Mouse (Mus musculus) c-Kit-negative CD71-positive TER-119-positive erythroid progenitor cells, embryonic 14.5 days (primary cell): ENCODE measurements around the gene Dazap2.
"Not testable (repeated sequence)": the region's sequence is repeated elsewhere in the genome, so short reads cannot be mapped to it uniquely, and the experiment has no call there.

Source experiments
- DNase-seq: peaks from one replicate; pipeline ENCODE4 v3.0.0-alpha.2; 2013; ENCODE audit warnings: low read depth, low spot score

Dazap2 gene

DNA sequence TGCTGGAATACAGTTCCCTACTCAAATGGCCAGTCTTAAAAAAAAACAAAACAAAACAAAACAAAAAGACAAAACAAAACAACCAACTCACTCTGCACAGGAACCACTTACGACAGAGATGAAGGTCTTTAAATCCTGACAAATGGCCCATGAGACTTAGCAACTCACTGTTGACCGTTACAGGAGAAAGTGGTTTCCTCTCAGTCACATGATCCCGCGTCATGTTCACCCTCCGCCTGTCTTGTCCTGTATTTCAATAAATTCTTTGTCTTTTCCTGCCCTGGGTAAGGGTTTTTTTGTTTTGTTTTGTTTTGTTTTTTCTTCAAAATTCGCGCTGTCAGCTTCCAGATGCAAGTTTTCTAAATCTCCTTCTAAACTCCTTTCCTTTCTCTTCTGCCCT is 3.2 kb upstream of the Dazap2 start:
- no peak for DNase-seq

DNA sequence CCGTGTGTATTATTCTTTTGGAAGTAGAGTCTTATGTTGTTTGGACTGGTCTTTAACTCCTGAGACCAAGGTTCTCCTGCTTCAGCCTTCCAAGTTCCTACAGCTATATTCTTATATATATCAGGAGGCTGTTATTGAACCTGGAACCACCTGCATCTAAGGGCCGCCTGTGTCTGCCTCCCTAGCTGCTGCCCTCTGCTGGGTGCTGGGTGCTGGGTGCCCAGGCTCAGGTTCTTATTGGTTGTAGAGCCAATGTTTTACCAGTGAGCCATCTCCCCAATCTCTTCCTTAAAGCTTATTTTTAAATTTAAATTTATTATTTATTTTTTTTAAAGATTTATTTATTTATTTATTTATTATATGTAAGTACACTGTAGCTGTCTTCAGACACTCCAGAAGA is 2.7 kb upstream of the Dazap2 start:
- DNase-seq = no peak

DNA sequence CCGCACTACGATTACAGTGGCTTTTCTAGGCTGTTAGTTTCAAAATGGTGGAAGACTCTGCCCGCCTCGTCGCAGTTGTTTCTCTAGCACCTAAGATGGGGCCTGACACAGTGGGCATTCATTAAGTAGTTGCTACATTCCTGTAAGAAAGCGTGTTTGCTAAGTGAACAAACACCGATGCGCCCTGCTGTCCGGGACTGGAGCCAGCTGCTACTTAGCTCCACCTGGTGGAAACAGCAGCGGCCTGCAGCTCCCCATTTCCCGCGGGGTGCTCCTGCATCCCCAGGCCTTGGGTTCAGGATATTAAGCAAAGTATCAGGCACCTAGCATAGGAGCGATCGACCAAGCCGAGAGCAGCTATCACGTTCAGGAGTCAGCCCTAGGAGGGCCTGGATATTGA is 1.6 kb upstream of the Dazap2 start:
- DNase-seq = peak; percentile 66

DNA sequence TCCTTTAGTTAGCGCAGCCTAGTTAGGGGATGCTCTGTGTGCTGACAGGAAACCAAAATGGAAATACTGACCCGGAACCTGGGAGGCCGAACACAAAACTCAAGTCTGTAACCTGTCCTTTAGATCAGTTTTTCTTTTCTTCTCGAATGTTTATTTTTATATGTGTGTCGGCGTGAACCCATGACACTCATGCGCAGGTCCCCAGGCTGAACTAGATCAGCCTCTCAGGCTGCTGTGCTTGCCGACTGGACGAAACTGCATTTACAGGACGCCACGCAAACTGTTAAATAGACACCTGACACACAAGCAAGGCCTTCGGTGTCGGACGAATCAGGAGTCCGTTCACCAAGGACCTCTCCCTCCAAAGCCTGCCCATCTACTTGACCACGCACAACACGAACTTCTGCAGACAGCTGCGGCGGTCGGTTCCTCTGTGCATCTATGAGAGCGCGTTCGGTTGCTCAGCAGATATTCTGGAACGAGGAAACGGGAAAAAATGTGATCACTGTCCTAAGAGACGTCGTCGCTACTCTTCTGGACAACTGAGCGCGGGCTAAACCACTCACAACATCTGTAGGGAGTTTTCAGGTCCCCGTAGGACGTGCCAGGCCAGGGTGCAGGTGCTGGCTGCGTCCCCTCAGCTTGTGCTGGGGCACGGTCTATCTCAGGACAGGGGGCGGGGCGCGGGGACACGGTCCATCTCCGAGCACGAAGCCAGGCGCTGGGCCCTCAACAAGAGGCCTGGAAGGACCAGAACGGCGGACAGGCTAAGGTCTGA is 742 bp upstream of the Dazap2 start:
- no peak for DNase-seq

DNA sequence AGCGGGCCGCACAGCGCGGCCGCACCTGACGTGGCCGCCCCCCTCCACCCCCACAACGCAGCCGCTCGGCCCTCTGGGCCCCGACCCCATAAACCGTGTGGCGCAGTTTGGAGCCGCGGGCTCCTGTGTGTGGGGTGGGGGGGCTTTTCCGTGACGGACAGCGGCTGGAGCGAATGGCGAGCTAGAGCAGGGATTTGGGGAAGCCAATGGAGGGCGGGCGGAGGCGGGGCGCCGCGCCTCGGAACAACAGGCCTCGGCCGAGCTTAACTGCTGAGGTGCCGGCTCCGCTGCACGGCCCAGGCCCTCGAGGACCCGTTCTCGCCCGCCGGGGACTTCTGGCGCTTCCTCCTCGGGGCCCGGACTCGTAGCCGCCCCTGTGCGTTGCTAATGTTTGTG is 674 bp downstream of the Dazap2 start:
- peak; percentile 74 for DNase-seq

DNA sequence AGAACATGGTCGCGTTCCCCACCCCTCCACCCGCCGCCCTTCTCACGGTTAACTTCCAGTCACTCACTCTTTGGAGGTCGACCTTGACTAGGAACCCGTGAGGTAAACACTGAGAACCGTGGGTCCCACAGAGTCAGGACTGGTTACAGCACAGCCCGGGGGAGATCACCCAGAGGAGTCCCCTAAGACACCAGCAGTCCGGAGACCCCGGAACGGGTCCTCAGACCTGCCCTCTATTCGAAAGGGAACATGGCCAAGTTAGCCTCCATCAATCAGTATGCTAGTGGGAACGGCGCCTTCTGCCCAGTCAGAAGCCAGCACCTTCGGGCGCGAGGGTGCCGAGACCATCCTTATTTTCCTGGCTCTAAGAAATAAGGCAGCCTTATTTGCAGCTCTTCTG is 1.1 kb downstream of the Dazap2 start:
- no peak for DNase-seq

DNA sequence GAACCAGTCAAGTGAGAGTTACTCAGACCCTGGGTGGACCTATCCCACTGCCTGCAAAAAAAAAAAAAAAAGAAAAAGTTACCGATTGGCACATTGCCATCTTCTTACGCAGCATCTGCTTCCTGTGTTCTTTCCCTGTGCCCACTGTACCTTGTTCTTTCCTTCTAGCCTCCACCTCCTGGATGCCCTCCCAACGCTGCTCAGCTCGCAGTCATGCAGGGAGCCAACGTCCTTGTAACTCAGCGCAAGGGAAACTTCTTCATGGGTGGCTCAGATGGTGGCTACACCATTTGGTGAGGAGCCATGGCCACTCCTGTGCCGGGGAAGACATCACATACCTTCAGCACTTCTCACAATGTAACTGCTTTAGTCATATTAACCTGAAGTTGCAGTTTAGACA is 4.1 kb downstream of the Dazap2 start:
- no peak for DNase-seq

DNA sequence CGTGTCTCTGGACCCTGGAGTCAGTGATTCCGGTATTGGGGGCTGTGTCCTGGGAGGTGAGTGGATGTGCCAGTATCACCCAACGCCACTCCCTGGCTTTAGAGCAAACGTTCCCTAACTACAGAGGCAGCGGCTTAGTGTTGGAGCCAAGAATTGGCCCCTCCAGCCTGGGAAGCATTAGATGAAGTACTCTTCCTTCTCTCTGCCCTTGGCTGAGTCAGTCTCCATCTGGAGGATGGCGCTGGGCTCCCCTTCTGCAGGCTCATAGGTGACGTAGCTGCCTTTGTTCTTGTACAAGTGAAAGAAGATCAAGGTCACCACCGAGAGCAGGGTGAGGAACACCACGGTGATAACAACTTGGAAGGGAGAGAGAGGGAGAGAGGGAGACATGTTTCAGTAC is 6.5 kb downstream of the Dazap2 start:
- DNase-seq = not testable (repeated sequence)

DNA sequence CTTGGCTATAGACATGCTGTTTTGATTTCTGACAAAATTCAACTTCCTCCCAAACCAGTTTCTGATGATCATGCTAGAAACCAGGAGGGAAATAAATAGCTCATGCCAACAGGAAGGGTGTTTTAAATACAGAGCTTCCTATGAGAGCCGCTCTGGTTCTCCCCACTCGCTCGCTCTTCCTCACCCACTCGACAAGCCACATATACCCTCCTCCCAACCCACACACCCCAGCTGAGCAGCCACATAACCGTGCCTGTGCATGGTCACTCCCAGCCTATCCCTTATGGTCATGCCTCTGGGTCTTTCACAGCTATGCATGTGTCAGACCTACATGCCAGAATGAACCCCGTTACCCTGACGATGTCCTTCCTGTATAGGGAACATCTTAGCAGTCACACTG is 7.0 kb downstream of the Dazap2 start:
- no peak for DNase-seq

DNA sequence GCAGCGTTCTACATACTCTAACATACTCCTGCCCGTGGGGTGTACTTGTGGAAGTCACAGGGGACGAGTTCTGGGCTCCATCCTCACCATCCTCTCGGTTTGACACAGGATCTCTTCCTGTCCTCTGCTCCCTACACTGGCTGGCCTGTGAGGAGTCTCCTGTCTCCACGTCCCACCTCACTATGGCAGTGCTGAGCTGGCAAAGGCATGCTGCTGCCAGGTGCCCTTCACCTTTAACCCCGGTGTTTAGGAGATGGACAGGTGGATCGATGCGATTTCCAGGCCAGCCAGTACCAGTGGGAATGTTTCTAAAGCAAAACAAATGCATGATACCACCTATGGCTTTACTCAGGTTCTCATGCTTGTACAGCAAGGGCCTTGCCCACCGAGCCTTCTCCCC is 8.6 kb downstream of the Dazap2 start:
- DNase-seq = no peak

DNA sequence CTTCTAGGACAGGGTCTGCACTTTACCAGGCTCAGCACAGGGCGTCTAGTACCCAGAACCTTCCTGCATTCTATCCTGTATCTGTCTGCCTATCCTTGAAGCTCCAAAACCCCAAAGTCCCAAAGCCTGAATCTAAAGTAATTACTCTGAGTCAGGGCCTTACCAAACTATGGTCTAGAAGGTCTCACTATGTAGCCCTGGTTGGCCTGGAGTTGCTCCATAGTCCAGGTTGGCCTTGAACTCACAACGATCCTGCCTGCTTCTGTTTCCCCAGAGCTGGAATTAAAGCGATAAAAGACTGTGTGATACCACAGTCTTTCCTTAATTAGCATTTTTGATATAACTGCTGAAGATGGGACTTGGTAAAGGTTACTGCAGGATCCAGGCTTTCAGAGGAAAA is 9.3 kb downstream of the Dazap2 start:
- no peak for DNase-seq

DNA sequence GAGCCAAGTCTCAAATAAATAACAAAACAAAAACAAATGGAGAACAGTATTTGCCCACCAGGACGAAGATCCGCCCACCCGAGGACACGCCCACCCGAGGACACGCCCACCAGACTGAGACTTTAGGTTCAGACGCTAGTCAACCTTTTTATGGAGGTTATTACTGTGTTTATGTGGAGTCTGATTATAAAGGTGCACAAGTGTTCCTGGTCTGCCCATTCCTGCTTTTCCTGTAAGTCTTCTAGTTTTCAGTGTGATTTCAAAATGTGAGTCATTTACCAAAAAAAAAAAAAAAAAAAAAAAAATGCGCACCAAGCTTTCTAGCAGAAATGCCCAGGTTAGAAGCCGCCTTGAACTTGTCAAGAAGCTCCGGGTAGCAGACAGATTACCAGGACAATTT is 12.1 kb downstream of the Dazap2 start:
- no peak for DNase-seq

DNA sequence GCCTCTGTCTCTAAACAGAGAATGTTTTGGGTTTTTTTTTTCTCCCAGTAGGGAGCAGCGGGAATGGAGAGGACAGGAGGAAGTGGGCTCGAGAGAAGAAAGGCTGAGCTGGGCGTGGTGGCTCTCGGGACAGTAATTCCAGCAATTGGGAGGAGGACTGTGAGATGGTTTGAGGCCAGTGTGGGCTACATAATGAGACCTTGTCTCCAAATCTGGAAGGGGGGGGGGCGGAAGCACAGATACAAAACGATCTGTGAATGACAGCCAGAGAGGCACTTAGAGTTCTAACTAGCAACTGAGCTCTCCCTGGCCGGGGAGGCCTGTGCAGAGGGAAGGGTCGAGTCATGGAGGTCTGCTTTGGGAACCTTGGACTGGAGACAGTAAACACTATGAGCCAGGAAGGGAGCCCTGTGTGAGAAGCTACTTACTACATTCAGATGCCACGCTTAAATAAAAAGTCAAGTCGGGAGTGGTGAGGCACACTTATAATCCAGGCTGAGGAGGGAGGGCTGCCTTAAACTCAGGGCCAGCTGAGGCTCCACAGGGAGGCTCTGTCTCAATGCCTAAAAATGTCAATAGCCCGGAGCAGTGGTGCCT is 12.7 kb downstream of the Dazap2 start:
- no peak for DNase-seq

DNA sequence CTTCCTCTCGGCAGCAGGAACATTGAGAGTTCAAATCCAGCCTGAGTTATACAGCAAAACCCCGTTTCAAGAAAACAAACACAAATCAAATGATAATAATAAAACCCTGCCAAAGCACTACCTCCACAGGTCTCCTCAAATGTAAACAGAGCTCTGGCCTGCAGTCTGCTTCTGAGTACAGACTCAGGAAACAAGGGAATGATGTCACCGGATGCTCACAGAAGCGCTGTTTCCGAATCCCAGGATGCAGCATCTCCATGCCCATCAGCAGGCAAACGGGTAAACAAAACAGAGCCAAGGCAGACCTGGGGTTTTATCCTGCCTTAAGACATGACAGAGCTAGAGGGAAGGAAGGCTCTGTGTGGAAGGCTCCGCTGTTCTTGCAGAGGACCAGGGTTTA is 13.6 kb downstream of the Dazap2 start:
- DNase-seq = no peak

DNA sequence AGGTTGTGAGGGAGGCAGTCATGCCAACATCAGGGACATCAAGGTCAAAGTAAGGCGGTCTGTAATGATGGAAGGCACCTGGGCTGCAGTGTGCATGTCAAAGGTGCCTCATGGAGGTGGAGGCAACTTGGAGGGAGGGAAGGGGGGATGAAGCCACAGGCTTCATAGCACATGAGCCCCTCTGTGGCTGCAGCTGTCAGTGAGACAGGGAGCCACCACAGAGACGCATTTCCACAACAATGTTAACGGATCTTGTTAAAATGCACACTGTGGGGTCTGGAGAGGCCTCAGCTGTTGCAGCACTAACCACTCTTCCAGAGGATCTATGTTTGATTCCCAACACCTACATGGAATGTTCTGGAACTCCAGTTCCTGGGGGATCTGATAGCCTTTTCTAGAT is 15.0 kb downstream of the Dazap2 start:
- no peak for DNase-seq

DNA sequence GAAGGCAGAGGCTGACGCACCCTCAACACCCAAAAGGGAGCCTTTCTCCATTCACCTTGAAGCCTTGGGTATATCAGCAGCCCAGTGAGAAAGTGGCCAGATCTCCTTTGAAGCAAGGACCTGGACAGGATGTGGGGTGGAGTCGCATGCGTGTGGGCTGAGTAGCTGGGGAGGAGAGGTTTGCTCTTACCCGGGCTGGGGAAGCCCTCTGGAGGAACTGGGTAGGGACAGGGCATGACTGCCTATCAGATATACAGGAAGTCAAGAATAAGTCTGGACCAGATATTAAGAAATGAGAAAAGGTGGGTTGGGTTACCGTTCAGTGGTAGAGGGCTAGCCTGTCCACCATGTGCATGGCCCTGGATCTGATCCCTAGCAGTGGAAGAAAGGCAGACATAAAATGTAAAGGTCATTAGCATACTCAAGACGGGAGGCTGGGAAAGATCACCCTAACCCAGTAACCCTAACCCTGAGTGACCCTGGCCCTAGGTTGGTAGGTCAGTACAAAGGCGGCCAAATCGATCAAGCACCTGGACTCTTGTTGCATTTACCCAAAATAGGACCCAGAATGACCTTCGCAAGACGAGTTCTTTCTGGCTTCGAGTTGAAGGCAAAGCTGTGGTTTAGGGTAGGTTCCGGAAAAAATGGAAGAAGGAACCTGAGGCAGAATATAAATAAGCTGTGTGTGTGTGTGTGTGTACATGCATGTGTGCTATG is 16.5 kb downstream of the Dazap2 start:
- DNase-seq = no peak

DNA sequence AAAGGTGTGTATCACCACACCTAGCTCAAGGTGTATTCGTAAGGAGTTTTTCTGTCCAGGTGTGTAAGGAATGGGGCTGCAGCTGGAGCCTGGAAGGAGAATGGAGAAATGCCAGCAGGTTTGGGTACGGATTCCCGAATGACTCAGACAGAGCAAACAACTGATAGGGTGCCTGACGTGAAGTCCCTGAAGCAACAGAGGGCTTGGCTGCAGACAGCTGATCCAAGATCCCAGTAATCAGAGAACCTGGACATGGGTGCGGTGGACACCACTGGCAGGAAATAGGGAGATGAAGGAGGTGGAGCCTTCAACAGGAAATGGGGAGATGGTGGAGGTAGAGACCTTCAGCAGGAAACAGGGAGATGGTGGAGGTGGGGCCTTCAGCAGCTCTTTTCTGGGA is 17.2 kb downstream of the Dazap2 start:
- no peak for DNase-seq

DNA sequence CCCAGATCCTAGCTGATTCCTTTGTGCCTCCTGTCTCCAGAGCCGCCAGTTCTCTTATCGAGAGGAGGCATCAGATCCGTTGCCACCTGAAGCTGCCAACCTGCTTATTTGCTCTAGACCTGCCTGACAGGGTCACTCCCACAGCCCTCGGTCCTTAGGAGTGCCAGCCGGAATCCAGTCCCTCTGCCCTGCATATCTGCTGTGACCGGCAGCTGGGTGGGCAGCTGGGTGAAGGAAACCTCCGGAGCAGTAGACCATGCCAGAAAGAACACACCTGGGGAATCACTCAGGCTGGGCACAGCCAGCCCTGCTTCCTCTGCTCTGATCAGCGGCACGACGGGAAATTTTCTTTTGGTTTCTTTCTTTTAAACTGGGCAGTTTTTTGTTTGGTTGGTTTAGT is 18.2 kb downstream of the Dazap2 start:
- no peak for DNase-seq

DNA sequence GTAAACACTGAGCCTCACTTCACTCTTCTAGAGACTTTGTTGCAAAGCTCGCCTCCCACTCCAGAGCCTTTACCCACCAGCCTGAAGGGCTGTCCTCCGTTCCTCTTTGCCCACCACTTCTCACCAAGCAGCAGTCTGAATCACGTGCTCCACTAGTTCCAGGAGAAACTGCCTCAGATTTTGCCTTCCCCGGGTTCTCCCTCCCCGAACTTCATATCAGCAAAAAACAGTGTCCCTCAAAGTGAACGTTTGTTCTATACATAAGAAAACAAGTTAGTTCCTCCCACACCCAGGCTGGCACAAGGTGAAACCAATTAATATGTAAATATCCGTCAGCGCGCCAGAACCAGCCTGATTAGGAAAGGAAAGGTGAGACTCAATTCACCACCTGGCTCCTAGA is 20.1 kb downstream of the Dazap2 start:
- DNase-seq = no peak

DNA sequence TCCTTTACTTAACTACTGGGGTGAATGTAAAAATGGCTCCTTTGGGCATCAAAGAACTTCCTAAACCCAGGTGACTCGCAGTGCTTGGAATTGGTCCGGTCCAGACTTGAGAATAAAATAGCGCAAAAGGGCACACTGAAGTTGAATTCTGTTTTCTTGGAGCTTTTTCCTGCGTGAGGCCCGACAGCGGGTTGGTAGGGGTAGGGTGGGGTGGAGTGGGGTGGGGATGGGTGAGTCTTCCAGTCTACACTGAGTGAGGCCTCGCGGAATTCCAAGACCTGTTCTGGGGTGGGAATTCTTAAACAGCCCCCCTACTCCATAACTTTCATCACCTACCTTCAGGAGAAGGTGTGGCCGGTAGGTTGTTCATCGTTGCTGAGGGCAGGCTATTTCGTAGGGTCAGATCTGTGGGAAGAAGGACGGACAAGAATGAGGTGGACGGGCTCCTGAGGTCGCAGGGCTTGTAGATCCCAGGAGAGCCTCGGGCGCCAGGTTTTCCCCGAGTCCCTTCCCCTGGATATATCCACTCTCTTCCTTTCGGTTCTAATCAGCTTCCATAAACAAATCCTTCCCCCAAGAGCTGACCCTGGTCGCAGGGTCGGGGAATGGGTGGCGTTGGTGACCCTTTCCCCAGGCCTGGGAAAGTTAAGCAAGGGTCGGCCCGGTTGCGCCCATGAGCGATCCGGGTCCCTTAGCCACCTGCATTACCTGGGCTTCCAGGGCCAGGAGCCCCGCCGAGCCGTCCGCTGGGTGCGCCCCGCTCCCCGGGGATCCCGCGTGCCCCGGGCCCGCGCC is 20.9 kb downstream of the Dazap2 start:
- DNase-seq = no peak

DNA sequence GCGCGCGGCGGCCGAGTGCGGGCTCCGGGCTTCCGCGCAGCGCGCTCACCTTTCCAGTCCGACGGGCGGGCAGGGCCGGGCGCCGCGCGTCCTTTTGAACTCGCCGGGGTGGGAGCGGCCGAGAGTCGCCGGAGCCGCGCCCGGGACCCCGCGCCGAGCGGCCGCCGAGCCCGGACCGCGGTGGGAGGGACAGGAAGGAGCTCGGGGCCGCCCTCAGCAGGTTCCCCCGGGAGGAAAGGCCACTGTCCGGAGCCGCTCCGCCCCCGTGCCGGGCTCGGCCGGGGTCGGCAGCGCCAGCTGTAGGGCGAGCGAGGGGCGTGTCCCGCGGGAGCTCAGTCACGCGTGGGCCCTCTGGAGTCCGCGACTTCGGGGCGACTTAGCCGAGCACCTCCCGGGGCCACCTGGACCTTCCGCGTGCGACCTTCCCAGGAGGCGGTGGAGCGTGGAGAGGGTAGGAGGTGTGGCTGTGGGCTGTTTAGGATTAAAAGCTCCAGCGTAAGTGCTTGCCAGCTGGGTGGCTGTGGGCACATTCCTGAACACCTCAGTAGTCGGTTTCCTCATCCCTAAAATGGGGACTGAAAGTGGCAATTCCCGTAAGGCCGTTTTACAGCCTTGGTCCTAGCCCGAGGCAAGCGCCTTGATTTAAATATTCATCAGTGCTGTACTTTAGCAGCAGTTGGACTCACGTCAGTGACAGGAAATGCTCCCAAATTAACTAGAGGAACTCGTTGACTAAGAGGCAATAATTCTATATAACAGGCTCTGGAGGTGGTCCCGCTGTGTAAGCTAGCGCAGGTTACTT is 21.8 kb downstream of the Dazap2 start, which contains the start of gene Smagp:
TSS of gene Smagp (minus strand) at position 241 of the 802 bp plus-strand sequence.
- DNase-seq = no peak
